Mouse (Mus musculus) left cerebral cortex, adult 9 months (tissue): ENCODE results near the gene Il6st.
"Not testable (repeated sequence)": the region's sequence is repeated elsewhere in the genome, so short reads cannot be mapped to it uniquely, and the experiment has no call there.

ENCODE experiments used
- DNase-seq, 2 experiments: peaks; one replicate each; pipeline ENCODE4 v3.0.0; 2022; ENCODE audit warnings: low spot score in 2 of 2

Gene Il6st

DNA sequence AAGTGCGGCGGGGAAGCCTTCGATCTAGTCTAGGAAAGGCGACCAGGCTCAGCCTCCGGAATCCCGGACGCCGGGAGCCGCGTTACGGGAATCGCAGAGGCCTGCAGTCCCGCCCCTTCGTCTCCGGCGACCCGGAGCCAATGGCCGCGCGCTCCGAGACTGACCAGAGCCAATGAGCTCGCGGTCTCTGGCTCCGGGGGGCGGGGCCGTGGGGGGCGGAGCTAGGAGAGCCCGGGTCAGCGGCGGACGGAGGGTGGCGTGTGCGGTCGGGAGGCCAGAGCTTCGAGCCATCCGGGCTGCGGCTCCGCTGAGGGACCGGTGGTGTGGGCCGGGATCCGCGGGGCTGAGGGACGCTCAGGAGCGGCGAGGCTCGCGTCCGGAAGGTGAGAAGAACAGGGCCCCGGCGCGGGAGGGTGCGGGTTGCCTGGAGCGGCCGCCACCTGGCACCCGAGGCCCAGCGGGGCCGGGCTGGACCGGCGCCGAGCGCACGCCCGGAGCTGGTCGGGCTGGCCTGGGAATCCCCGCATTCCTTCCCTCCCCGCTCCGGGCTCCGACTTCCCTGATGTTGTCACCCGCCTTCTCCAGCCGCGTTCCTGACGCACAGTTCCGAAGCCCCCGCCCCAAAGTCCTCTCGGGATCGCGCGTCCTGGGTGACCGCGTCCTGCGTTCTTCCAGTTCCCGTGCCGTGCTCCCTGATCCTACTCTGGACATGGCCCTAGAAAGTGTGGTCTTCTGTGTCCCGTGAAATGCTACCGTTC, at the start of gene Il6st:
Gene Il6st, plus strand, starts transcription at position 203 of the 758 bp plus-strand sequence.
- DNase-seq = peak; percentile 83 to 93

DNA sequence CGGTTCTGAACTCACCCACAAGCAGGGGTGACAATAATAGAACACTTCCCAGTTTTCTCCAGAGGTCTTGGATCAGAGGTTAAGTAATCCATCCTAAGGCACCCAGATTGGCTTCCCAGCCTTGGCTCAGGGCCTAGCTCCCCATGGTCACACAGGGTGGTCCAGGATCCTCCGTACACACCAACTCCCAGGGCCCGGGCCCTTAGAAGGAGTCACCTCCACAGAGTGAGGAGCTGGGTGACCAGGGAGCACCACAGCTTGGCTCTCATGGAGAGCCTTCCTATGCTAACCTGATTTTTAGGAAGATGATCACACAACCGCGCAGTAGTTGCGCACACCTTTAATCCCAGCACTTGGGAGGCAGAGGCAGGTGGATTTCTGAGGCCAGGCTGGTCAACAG, 48.0 kb upstream of the Il6st start:
- DNase-seq = no peak

DNA sequence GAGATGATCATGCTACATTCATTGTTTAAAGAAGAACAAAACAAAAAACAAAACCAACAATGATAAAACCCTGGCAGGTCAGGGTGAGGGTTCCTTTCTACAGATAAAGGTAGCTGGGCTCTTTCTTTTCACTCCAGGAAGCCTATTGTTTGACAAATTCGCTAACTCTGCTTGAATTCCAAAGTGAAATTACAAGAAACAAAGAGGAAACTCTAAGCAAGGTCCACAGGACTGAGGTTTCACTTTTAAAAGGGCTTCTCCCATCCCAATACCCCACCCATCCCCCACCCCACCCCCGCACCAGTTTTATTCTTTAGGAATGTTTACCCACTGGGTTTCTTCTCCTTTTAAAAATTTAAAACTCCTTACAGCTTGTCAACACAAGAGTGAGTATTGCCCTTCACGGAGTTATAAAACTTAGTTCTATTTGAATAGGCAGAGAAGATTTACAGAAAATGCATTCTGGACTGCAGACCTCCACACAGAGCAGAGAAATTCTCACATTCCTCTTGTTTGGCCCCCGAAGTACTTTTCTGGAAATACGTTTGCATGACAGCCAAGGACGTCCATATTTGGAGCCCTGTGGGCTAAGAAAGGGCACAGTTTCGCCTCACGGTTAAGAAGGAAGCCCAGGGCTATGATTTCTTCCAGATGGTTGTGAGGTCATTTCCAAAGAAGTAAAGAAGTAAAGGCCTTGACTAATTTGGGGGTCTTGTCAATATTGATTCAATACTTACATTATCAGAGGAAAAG, 47.3 kb upstream of the Il6st start:
- DNase-seq = no peak

- DNase-seq = no peak
These were observed 46.7 kb upstream of the Il6st start for GRCm38 (mm10) chr13:112417163-112417523.

- DNase-seq = no peak
These were observed 45.9 kb upstream of the Il6st start for GRCm38 (mm10) chr13:112417861-112418423.

- DNase-seq = no peak
These were observed 45.3 kb upstream of the Il6st start for GRCm38 (mm10) chr13:112418595-112418994.

- no peak for DNase-seq
These were observed 39.7 kb upstream of the Il6st start for GRCm38 (mm10) chr13:112424212-112424611.

- DNase-seq = no peak
These were observed 39.2 kb upstream of the Il6st start for GRCm38 (mm10) chr13:112424635-112425034.

DNA sequence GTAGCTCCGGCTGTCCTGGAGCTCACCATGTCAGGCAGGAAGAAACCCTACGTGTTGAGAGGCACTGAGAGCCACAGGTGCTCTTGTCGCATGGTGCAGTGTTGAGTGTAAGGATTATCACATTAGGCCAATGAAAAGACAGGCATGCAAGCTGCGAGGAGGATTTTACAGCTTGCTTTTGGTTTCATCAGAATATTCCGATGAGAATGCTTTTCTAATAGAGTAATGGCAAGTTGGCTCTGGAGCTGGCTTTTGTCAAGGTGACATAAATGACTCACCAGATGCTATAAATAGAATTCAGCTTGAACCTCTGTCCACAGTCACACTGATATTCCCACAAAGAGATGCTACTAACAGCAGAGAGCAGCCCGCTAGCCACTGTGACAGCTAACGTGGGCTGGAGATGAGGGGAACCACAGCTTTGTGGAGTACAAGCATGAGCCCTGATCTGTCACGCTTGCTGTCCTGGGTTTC, 38.7 kb upstream of the Il6st start:
- DNase-seq = no peak

- no peak for DNase-seq
These were observed 37.4 kb upstream of the Il6st start for GRCm38 (mm10) chr13:112426265-112427135.

GRCm38 (mm10) chr13:112427136-112427470, 36.8 kb upstream of the Il6st start:
- not testable (repeated sequence) for DNase-seq

- no peak for DNase-seq
These were observed 36.3 kb upstream of the Il6st start for GRCm38 (mm10) chr13:112427521-112427920.

DNA sequence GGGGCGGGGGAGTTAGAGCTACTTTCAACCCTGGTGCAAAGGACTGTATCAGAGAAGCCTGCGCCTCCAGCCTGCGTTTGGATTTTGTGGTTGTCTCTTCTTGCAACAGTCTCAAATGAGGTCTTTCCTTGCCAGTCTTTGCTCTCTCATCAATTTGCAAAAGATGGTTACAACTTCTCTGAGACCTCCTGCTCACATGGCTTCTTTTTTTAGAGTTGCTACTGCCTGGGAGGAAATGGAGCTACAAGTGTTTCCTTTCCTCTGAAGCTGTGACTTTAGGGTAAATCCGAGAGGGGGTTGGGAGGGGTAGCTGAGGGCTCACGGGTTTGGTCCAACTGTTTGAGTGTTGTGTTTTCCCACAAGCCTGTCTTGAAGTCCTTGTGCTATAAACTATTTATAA, 30.6 kb upstream of the Il6st start:
- DNase-seq = peak in 1 of 2 experiments; percentile 19

DNA sequence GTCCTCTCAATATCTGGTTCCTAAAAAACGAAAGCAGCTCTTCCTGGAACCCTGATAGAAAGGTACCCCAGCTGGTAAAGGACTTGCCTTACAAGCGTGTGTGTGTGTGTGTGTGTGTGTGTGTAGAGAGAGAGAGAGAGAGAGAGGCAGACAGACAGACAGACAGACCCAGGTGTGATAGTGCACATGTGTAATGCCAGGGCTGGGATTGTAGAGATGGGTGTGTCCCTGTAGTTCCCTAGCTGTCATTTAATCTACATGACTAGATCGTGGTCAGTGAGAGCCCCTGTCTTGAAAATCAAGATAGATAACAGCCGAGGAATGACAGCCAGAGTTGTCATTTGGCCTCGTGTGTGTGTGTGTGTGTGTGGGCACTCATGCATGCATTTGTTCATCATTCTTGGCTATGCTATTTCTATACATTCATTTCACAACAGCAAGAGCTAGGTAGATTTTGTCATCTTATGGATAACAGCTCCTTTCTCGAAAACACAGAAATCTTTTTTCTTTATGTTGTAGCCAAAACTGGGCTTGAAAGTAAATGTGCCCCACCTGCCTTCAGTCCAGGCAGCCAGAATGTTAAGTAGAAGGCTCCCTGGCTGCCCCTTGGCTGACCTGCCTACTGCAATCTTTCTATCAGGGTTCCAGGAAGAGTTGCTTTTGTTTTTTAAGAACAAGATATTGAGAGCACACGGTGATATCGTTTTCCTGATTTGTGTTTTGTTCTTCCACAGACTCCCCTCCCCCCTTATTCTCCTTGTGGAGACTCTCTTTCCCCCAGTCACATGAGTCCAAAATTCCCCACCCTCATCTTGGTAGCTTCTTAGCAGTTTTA, 28.4 kb upstream of the Il6st start:
- no peak for DNase-seq

DNA sequence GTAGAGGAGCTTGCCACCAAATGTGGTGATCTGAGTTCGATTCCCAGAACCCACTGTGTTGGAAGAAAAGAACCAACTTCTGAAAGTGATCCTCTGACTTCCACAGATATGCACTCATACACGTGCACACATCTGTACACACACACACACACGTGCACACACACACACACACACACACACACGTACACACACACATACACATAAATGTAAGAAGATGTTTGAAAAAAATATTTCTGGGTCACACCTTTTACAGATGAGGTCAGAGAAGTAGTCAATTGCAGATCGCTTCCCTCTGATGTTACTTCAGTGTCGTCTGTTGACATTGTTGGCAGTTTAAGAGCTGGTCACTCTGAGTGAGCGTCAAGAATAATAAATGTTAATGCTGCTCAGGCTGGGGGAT, 27.6 kb upstream of the Il6st start:
- no peak for DNase-seq

DNA sequence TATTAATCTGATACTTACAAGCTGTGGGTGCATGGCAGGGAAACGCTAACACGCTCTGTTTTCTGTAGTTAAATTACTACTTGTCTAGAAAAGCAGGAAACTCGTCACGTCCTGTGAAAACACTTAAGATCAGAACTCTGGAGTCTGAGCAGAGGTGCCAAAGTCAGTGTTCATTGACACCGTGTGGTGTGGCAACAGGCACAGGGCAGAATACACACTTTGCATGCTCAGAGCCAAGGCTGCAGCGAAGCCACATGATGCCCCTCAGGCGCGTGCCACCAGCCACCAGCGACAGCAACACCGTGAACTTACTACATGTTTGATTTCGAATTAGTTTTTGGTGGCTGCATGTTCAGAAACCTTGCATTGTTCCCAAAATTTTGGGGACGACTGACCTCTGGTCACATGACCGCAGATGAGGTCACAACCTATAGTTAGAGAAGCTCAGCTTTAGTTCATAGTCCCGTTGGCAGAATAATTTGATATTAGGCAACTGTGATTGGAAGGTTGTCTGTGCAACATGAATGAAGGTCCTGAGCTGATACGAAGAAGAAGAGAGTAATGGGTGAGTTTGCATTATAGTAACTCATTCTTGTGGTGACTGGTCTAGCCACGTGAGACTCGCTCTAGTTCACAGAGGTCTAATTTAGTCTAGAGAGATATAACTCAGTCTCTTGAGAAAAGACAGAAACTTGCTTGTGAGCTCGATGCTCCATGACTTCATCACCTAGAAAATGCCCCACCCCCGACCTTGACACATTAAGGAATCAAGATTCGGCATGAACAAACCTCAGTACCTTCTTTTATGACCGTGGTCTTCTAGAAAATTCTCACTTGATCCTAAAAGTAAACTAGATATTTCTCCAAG, 25.6 kb upstream of the Il6st start:
- no peak for DNase-seq

DNA sequence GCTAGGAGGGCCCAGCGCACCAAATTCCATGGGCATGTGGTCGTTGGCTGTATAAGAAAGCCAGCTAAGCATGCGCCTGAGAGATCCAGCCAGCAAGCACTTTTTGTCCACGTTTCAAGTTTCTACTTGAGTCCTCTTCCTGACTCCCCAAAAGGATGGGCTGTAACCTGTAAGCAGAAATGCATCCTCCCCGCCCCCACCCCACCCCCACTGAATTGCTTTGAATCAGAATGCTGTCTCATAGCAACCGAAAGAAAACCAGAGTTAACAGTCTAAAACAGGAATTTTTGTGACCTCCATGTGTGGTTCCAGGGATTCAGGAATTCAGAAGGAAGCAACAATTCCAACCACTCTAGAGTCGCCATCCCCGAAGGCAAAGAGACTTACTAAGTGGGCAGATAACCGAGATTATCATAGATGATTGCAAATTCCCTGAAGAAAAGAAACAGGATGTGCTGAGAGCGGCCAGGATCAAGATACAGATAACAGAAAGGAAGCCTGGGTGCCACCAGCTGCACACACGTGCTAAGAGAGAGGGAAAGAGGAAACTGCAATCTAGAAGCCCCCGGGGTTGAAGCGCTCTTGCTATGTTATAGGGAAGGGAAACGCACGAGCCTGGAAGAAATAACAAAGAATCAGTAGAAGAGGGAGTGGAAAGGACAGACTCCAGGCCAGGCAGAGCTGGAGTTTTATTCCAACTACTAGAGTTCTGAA, 24.6 kb upstream of the Il6st start:
- peak in 1 of 2 experiments; percentile 19 for DNase-seq

DNA sequence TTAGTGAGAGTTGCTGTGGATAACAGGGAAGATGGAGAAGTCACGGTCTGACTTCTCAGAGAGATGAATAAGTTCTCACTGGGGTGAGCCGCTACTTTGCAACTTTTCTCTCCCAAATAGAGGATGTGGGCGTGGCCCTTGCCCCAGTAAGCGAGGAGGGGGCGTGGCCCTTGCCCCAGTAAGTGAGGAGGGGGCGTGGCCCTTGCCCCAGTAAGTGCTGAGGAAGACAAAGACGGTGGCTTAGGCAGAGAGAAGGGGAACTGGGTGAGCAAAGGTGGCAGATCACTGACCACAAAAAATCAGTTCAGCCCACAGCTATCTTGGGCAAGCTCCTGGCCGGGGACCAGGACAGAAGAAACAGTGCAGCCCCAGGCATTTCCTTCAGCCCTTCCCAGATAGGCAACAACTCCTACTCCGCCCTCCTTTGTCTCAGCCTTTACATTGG, 23.9 kb upstream of the Il6st start:
- DNase-seq = peak; percentile 19 to 36

- no peak for DNase-seq
These were observed 23.2 kb upstream of the Il6st start for GRCm38 (mm10) chr13:112440668-112441067.
